Mouse (Mus musculus) left cerebral cortex, adult 9 months (tissue): ENCODE data around the gene Tmprss7.
A peak's percentile ranks its signal among the peaks of the same experiment; 100 is the strongest.

Experiments
- DNase-seq, 2 experiments: peaks; one replicate each; pipeline ENCODE4 v3.0.0; 2022; ENCODE audit warnings: low spot score in 2 of 2

The Tmprss7 gene

DNA sequence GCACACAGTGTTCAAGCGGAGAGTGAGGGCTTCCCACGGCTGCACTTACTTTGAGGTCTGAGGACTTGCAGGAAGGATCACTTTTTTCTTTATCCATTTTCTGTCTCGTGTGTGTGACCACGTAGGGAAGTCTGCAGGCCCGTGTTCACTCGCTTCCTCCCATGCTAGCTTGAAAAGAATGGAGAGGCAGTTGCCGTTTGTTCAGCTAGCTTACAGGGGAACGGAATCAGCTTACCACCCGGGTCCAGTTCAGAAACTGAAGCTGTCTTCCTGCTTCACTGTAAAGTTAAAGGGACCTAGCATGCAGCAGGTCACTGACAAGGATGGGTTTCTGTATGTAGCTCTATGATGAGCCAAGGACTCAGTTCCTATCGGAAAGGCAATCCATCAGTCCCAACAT lies at the start of gene Tmprss7:
TSS of gene Tmprss7 (minus strand) at position 101 of the 400 bp plus-strand sequence.
- no peak for DNase-seq

DNA sequence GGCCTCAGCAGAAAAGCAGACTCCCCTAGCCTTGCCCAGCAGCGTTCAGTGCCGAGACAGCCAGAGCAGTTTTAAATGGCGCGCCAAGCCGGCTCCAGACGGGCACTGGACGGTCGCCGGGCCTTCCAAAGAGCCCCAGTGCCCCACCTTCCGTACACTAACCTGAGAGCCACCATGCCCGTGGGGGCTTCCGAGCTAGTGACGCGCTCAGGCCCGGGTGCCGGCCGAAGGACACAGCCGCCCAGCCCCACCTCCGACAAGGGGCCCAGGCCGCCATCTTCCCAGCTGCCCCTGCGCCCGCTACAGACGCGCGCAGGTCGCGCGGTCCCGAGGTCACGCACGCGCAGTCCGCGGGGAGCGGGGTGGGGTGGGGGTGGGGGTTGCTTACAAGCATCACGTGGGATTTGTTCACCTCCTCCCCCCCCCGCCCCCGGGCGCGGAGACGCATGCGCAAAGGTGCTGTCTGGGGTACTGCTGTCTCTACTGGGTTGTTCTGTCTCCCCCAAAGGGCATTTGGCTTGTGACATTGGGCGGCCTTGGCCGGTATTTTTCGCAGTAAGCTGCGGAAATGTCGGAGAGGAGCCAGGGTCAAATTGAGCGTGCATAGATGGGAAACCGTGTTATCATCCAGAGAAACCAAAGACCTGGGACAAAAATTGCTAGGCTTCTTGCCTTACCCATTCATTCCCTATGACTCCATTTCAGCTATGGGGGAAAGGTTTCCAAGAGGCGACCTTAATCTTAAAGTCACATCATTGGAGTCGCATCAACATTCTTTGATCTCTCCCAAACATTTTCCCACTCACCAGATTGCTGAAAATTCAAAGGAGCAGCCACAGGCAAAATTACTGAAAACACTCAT lies 49.4 kb upstream of the Tmprss7 start, which contains the start of gene Abhd10:
TSS of gene Abhd10 (minus strand) at position 341 of the 862 bp plus-strand sequence.
- peak; percentile 84 to 95 for DNase-seq

DNA sequence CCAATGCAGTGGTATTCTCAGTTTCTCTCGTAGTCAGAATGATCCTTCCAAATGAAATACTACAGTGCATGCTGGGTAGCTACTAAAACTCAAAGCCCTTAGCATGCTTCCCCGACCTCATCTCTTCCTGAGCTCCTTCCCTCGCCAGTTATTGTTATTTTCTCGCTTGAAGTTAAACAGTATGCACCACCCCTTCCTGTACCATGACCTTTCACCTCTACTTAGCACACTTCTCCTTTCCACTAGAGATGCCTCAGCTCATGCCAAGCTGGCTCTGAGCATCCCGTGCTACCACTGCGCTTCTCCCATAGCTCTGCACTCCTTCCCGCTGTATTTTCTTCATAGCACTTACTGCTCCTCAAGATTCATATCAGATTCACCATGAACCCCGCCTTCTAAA lies 44.4 kb upstream of the Tmprss7 start:
- DNase-seq = no peak

DNA sequence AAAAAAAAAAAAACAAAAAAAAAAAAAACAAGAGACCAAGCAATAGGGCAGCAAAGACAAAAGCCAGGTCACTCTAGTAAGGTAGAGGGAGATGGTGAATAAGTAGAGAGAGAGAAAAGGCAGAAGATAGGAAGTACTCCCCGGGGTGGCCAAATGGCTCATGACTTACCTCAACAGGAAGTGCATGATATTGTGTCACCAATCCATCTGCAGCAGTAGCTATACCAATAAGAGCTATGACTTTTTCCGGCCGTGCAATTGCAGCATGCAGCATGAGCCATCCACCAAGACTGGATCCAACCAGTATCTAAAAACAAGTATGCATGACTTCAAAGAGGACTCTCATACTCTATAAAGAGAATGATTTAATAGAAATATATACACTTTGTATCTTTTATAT lies 43.3 kb upstream of the Tmprss7 start:
- no peak for DNase-seq

DNA sequence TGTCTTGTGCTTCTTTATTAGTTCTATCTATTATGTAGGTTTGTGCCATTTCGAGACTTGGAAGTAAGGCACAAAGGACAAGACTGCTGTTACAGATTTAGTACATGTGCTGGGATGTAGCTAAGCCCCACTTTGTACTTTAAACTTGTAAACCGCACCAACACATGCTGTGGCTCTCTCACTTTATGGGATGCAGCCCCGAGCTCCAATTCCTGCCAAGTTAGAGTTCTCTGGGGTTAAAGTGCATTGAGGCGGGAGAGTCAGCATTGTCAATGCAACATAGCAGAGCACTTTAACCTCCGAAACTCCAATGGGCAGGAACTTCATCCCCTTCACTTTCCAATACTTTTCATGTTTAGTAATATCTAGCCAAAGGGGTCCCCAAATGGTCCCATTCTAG lies 35.7 kb upstream of the Tmprss7 start:
- DNase-seq = no peak

DNA sequence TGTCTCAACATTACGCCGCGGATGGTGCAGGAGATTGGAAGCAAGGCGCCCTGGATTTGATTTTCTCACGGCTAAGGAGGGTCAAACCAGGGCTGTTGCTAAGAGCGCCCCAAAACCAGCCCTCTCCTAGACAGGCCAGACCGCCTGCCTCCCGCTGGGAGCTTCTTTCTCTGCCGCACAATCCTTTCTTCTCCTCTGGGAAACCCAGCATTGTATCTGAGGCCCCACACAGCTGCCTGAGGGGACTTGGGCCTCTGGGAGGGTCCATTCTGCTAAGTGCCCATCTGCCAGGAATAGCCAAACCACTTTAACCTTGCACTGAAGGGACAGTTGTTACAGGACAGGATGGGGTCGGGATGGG lies 31.3 kb upstream of the Tmprss7 start:
- peak in 1 of 2 experiments; percentile 60 for DNase-seq

DNA sequence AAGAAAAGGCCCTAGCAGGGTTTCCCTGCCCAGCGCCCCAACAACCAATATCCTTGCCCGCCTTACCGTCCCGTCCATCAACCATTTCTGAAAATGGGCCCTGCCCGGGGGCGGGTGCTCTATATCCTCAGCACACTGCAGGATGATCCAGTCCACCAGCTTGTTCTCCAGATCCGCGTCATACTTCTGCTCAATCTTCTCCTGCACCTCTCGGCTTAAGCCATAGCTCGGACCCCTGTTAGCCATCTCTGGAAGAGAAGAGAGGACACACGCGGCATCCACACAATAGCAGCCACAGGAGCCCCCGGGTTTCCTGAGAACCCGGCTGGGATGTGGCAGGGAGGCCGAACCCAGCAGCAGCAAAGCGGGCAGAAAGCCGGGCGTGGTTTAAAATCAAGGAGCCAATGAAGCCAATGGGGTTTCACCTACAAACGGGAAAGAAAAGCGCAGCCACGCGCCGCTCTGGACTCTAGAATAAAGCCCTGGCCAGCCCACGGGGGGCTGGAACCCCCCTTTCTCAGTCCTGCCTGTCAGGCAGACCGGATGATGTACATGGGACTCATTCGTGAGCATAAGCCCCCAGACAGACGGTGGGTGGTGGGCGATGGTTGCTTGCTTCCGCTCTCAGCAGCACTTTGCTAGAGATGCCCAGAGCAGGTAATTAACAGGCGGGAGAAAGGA lies 30.7 kb upstream of the Tmprss7 start, which contains the start of gene Tagln3:
TSS of gene Tagln3 (minus strand) at position 548 of the 681 bp plus-strand sequence.
- peak in 1 of 2 experiments; percentile 79 for DNase-seq

DNA sequence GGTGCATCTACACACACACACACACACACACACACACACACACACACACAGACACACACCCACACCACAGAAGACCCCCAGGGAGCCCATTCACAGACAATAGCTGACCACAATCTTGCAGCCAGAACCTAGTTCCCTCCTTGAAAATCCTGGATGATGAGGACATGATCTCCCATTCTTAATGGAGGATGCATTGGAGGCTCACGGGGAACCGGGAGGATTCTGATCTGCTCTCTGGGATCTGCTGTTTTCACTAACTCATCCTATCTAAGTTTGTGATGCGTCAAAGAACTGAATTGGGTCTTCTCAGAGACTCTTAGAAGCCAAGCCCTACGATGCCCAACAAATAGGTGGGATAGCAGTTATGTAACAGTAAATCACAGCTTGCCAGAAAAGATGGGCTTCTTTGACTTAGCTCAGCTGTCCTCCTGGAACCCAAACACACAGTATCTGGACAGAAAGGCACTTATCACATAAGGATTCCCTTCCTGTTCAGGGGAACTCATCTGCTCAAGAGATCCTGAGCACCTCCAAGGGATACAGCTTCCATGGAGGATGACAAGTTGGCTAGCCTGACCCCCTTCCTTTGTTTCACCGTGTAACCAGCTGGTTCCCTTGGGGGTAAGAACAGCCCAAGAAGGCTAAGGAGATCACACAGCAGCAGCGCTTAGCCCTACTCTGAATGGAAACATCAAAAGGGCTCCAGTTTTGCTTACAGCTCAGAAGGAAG lies 29.9 kb upstream of the Tmprss7 start:
- DNase-seq = peak in 1 of 2 experiments; percentile 47

DNA sequence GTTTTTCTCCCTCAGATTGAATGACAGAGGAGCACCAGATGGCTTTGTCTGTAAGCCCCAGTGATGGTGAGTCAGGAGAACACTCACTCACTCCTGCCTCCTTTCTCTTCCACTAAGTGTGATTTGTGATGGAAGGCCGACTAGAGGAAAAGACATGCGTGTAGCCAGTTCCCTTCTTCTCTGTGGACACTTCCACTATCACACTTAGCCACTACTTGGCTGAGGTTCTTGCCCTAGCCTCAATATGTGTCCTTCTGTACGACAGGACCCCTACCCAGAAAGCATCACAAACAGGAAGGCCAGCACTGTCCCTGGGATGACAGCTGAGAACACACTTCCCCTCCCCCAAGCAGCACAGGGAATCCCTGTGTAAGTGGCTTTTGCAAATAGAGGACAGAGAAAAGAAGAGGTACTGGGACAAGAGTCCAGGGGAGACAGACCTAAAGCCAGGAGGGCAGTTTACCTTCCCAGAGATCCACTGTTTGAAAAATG lies 29.0 kb upstream of the Tmprss7 start:
- peak in 1 of 2 experiments; percentile 49 for DNase-seq

DNA sequence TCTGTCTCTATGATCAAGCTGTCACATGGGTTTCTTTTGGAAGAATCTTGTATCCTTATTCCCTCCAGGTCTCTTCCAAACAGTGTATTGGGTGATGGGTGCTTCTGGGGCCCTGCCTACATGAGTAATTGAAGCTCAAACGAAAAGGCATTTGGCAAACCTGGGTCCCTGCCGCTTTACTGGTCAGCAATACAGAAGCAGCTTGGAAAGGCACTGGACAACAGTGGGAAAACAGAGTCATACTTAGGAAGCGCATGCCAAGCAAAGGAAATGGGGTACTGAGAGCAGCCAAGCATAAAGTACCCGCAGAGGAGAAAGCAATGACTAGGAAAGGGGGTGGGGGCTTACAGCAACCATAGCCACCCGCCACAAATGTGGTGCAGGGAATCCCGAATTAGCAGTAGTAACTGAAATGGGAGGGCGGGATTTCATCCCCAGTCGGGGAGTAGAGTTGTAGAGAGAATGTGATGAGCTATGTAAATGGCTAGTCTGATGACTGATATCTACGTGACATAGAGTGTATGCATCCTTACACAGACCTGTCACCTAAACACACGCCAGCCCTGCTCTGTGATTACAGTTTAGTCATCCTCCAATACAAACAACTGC lies 26.7 kb upstream of the Tmprss7 start:
- no peak for DNase-seq

DNA sequence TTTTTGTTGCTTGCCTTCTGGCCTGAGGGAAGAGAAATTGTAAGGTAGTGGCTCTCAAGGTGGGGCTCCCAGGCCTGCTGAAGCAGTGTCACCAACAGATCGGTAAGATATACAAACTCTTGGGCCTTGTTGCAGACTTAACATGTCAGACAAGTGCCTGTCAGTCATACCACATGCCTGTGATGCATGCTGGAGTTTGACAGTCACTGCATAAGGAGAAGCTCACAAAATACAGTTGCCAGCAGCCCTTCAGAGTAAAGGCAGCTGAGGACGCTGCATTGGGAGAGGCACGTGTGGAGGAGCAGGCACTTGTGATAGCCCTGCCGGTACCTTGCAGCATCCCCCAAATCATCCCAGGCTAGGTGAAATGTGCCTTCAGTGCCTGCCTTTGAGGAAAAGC lies 24.8 kb upstream of the Tmprss7 start:
- DNase-seq = no peak

DNA sequence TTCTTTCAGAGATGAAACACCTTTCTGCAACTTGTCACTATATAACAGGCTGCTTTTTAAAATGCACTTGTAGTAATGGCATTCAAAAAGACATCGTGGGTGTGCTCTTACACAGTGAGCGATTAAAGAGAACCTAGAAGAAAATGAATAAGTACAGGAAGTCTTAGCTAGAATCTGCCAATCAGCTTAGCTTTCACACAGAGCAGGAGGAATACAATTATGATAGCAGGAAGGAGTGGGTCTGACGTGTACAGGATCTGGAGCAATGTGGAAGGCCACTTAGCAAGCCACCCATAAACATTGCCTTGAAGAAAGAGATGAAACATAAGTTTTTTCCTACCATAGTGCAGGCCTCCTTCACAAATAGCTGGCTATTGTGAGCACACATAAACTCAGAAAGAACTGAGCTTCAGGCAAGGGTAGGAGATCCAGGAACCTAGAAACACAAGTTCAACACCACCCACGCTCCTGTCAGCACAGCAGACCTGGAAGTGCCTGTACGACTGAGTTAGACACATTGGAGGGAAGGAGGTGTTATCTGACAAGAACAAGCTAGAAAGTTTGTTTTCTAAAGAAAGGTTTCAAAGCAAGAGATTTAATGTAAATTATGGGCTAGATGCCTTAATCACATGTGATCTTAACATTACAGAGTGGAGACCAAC lies 21.2 kb upstream of the Tmprss7 start:
- DNase-seq = no peak

DNA sequence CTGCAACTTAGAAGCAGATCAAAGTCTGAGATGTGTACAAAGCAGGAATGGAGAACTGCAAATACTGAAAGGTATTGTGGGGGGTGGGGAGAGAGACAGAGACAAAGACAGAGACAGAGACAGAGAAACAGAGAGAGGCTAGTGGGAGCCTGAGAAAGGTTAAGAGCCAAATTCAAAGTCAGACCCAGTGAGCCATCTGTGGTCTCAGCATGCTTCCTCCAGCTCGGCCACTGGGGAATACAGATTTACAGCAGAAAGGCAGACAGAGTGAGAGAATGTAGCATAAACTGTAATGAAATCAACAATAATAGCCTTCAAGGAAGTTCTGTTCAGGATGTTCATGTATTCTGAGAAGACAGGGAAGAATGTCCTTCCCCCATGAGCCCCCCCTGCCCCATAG lies 20.4 kb upstream of the Tmprss7 start:
- no peak for DNase-seq

DNA sequence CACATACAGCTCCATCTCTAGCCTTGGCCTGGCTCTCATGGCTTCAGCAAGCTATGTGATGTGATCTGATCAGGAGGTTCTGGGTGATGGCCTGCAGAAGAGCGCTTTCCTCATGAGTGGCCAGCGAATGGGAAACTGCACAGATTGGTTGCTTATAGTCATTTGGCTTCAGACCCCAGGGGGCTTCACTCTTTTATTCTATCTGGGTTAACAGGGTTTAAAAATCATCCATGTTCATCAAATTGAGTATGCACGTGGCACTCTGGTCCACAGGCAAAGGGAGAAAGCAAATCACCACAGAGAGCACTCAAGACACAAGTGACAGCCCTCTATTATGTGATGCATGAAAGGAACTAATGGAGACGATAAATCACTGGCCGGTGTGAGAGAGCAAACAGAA lies 19.8 kb upstream of the Tmprss7 start:
- DNase-seq = no peak

DNA sequence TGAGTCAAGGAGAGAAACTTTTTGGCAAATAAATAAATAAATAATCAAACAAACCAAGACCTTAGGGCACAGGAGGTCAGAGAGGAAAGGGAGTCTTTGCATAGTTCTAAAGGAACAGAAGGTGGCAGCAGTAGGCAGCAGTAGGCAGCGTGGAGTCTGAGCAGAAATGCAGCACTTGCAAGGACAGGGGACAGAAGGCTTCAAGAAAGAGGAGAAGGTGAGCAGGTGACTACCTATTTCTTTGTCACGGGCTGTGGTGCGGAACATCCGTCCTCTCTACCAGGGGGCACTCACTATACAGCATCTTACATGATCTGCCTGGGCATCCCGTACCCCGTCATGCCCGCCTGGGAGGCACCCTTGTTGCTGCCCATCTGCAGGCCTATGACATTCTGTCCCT lies 17.8 kb upstream of the Tmprss7 start:
- no peak for DNase-seq

DNA sequence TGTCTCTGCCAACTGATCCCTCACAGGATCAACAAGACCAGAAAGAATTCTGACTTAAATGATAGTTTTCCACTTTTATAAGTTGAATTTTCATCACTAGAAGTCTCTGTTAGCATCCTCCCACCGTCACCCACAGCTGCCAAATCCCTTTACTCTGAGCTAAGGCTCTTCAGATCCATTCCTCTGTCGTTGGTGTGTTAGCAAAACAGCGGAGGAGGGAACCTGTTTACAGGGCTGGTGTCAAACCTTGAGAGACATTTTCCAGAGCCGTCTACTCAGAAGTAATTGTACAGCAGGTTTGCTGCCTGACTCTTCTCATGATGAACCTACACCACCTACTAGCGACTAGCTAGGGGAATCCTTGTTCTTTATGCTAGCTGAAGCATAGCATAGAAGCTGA lies 5.8 kb upstream of the Tmprss7 start:
- no peak for DNase-seq

DNA sequence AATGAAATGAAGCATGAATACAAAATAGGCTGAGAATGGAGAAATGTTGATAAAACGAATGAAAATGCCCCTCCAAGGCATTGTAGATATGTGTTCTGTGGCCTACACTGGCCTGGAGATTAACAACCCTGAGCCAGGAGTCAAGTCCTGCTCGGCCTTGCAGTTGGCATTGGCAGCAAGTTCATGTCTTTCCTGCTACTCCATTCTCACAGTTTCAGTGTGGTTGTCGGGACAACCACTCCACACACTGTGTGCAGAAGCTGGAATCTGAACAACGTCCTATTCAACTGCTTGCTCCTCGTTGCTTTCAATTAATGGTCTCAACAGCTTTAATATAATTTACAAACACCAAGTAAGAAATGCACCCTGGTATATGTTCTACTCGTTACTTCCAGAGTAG lies 4.5 kb upstream of the Tmprss7 start:
- DNase-seq = no peak

DNA sequence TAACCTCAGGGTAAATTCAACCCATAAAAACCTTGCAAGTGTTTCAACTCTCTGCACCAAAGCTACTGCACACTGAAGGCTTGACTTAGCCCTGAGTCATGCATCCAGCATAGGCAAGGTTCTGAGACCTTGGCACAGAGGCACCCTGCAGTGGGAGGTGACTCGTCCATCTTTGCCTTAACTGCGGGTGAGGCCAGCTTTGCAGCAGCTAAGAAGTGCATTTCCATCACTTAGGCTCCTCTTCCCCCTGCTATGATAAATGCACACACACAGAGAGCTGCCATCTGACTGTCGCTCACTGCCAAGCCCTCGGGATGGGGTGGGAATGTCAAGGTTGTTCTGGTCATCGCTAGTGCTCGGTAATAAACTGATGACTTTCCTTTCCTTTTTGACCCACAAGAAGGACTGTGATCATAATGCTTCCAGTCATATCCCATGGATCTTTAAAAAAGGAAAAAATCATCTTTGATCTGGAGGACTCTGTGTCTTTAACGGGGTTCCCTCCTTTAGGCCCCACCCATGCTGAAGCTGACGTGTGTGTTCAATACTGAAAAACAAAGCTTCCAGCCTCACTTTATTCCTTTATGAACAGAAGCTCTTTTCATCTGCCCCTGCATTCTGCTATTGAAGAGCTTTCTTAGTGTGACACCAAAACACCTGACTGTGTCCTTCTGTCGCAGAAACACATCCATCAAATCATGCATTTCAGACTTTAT lies 2.1 kb upstream of the Tmprss7 start:
- no peak for DNase-seq

DNA sequence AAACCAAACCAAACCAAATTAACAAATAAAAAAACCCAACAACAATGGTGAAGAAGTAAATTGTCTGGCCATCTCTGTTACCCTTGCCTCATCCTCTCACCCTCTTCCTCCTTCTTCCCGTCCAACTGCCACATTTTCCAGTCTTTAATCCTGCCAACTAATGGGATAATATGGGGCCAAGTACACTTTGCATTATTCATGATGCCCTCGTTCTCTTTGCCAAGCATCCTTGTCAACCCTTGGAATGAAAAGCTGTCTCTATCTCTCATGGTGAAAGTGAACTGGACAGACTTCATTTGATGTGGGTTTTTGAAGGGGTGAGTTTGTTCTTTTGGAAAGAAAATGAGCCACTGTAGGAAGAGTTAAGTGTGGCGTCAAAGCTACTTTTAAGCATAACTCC lies 607 bp downstream of the Tmprss7 start:
- DNase-seq = no peak

DNA sequence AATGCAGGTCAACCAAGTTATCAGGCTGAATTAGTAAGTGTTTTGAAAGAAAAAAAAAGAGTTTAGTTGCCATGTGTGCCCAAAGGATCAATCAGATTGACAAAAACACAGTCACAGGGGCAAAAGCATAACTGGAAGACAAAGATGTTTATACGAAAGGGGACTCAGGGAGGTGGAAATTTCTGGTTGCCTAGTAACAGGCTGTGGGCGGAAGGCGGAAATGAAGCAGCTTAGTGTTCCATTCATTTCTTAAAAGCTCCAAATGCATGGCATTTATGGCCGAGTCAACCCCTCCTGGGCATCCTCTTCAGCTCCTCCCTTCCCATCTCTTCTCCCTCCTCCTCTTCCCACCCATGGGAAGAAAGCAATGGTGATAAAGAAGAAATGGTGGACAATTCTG lies 3.3 kb downstream of the Tmprss7 start:
- peak; percentile 28 to 60 for DNase-seq

DNA sequence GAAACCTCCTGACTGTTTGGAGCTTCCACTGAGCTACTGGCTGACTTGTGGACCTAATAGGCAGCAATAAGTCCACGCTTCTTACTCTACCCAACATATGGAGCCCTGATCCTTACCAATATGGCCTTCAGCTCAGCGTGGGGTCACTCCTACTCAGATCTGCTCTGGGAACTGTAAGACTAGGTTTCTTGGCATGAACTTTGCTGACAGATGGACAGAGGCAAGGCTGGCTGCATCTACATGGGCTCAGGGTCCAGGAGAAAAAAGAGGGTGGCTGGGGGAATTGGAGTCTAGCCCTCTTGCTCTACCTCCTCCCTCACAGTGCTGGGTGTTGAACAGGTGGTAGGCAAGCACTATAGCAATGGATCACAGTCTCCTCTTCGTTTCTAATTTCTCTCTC lies 6.6 kb downstream of the Tmprss7 start:
- no peak for DNase-seq
